Mouse (Mus musculus): ENCODE results near the gene Ndrg3.

GRCm38 (mm10) chr2:156918562-156918961 lies 73.3 kb downstream of the Ndrg3 start:
- TF ChIP-seq POLR2A (IDR thresholded peaks at IDR 0.05; ENCODE audit: borderline replicate concordance, extremely low read depth, low read depth, low read length) (no peak), CTCF (IDR thresholded peaks at IDR 0.05; ENCODE audit: insufficient read depth, low read length) (no peak)

All from lung, adult 2 months (tissue).